Mouse (Mus musculus) erythroblast, embryonic 14.5 days (primary cell): Measurements from ENCODE around the gene Slc26a3.

ENCODE experiments used
- GATA1 ChIP-seq: IDR thresholded peaks from 2 replicates; pipeline ENCODE4 v1.6.1; 2012; ENCODE audit warnings: low read length, inconsistent platforms, mixed read lengths
- TAL1 ChIP-seq: IDR thresholded peaks from 3 replicates; pipeline ENCODE4 v1.6.1; 2012; ENCODE audit warnings: low read length, inconsistent platforms, mixed read lengths

DNA sequence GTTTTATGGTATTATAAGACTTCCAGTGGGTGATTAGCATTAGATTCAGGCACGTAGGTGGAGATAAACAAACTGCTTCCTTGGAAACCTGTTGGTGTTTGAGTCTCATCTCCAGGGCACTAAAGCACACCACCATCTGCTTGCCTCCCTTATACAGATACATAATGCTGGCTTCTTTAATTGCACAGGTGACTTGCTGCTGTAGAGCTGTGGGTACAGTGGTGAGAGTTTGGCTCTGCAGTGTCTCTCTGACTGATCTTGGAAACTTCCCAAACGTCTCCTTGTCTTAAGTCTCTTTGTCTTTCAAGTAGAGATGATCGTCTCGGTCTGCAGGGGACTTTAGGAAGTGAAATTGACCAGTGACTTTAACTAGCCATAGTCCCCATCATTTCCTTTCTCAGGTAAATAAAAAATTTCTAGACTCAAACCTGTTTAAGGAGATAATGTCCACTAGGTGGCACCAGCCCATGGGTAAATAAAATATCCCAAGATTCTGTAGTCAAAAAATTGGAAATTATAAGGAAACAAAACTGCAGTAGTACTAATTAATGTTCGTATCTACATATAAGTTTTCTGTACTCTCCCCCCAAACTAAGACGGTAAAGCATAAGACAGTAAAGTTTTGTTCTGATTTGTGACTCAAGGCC, 117.2 kb downstream of the Slc26a3 start:
- no peak for TF ChIP-seq GATA1
- TF ChIP-seq TAL1 = no peak
